Mouse (Mus musculus) layer of hippocampus, adult 9-10 months (tissue): ENCODE results near the gene Dlx1.

Source experiments
- DNase-seq: peaks from one replicate; pipeline ENCODE4 v3.0.0; 2022; ENCODE audit warnings: low spot score

Dlx1 gene

DNA sequence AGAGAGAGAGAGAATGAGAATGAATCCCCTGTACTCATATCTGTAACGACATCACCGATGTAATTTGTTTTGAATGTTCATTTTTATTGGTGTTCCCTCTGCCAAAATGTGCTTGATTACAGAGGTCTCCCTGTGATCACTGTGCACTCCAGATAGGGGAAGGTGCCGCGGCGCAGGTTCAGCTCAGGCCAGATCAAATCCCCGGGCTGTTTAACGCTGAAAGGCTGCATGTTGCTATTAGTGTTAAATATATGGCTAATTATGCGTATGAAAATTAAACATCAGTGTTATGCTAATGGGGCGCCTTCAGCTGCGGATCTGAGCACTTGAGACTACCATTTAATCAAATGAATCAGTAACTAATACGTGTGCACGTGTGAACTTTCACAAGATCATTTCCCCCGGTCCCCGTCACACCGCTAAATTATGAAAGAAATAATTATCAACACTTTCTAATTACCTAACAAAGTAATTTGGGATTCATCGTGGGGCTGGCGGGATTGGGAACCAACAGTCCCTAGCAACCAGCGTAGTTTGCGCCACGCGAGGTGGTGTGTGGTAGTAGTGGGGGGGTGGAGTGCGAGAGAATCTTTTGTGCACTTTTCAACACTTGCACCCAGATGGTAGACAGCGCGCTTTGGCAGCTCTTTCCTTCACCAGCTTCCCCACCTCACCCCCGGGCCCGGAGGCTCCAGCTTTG lies at the start of gene Dlx1:
TSS of gene Dlx1 (plus strand) at position 100 of the 700 bp plus-strand sequence.
- DNase-seq, result no peak

DNA sequence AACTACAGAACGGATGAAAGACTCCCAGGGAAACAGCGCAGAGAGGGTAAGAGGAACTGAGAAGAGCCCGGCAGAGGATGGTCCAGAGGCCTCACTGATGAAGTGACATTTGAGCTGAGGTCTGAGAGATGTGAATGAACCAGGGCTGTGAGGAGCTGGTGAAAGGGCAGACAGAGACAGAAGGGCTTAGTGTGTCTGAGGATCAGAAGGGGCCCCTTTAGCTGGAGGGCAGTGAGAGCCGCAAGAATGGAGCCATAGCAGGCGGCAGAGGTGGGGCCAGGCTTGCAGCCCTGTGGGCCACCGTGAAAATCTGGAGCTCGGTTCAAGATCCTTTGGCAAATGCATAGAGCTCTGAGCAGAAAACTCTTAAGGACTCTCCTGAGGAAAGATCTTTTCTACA lies 48.0 kb upstream of the Dlx1 start:
- no peak for DNase-seq

- DNase-seq, result no peak
These were observed 46.1 kb upstream of the Dlx1 start for GRCm38 (mm10) chr2:71481825-71482224.

GRCm38 (mm10) chr2:71483046-71483716 lies 44.7 kb upstream of the Dlx1 start:
- no peak for DNase-seq

DNA sequence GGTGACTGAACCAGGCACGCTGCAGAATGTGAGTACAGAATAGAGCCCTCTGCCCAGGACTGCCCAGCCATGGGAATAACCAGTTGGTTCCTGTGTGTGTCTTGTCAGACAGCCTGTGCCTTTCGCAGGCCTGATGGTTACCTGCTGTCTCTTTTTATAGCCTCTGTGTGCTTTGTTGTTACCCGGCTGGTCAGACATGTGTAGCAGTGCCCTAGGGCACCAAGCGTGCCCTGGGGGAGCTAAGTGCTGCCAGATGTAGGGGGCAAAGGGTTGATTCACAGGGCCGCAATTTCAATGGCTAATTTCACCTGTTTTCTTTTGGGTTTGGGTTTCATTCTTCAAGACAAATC lies 44.2 kb upstream of the Dlx1 start:
- DNase-seq, result no peak

DNA sequence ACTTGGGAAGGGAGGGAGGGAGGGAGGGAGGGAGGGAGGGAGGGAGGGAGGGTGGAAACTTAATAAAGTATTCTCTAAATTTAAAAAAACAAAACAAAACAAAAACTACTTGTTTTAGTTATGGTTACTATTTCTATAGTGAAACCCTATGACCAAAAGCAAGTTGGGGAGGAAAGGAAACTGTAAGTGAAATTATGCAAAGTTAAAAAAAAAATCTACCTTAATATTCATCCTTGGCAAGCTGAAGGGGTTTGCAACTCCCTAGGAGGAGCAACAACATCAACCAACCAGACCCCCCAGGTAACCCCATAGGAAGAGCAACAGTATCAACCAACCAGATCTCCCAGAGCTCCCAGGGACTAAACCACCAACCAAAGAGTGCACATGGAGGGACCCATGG lies 36.6 kb upstream of the Dlx1 start:
- DNase-seq, result no peak

GRCm38 (mm10) chr2:71493161-71493683 lies 34.7 kb upstream of the Dlx1 start:
- peak; percentile 43 for DNase-seq

DNA sequence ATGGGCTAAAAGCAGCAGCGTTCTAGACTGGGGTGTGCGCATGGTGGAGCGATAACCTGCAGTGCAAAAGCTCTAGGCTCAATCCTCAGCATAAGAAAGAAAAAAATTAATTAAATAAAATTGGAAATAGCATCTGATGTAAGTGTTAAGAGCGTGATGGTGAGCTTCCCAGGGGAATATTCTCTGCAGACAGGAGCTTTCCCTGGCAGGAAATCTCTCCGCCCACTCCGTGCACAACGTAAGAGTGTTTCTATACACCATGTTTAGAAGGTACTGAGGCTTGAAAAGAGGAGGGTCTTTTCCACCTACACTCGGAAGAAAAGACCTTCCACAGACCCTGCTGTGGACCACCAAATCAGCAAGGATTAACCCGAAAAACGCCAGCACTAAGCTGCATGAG lies 33.4 kb upstream of the Dlx1 start:
- DNase-seq, result no peak

GRCm38 (mm10) chr2:71494971-71495370 lies 32.9 kb upstream of the Dlx1 start:
- DNase-seq, result no peak

DNA sequence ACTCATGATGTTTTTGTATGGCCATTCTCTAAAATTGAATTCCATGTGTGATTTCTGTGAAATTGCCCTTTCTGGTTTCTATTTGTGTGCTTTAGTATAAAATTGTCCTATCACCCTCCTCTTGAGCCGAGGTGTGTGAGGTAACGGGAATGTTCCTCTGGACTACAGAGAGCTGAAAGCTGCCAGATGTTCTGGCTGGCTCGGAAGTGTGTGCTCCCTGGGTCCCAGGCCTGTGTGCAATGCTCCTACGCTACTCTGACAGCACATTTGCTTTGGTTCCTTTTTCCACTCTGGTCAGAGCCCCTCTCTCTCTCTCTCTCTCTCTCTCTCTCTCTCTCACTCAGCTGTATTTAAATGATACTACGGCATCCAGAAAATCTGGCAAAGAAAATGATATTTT lies 30.7 kb upstream of the Dlx1 start:
- DNase-seq, result no peak

DNA sequence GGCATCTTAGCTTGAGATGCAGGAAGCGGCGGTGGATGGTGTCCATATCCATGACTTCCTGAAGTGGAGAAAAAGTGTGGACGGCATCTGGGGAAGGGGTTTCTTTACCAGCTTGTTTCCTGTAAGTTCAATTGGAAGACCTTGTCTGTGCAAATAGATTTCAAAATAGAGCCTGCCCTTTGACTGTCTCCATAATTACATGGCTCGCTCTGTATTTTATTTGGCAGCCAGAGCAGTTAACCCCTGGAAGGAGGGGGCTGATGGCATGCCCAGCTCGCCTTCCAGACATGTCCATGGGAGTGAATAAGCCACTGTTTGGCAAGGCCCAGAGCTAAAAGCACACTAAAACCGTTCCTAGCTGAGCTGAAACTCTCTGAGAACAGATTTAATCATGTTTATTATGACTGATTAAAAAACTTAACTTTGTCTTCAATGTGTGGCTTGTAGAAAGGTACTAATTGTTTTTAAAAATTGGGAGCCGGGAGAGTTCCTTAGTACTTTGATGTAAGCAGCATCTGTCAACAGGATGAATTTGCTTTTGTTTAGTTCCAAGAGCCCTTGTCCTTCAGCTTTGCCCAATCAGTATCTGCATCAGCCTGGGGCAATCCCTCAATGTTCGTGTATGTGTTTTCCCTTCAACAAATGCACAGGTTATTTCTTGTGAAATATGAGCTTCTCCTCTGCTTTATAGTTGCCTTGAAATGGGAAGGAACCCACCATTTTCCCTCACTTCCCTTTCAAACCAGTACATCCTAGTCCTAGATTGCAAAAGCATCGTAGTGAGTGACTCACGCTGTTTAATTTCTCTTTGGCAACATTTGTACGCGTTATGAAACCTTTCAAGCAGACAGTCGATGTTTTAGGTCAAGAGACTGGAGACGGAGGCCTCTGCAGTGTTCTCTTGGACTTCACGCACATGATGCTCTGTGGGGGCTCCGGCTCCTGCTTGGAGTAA lies 28.4 kb upstream of the Dlx1 start:
- no peak for DNase-seq

GRCm38 (mm10) chr2:71504852-71505251 lies 23.1 kb upstream of the Dlx1 start:
- DNase-seq, result no peak

- DNase-seq, result no peak
These were observed 16.7 kb upstream of the Dlx1 start for GRCm38 (mm10) chr2:71511209-71511608.

GRCm38 (mm10) chr2:71512326-71512725 lies 15.6 kb upstream of the Dlx1 start:
- DNase-seq, result no peak

DNA sequence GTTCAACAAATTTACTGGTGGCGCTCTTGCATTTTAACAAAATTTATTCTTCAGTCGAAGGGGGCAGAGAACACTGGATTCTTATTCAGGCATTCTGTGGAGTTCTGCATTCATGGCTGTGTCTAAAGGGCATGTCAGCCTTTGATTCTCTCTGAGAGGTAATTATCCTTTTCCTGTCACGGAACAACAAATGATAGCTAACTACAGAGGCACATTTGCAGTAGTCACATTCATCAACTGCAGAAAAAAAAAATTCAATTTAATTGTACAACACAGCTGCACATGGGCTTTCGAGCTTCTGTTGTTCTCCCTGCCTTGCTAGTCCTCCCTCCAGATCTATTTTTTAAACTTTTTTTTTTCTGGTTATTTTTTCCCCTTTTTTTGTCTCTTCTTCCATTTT lies 10.9 kb upstream of the Dlx1 start:
- DNase-seq, result no peak

DNA sequence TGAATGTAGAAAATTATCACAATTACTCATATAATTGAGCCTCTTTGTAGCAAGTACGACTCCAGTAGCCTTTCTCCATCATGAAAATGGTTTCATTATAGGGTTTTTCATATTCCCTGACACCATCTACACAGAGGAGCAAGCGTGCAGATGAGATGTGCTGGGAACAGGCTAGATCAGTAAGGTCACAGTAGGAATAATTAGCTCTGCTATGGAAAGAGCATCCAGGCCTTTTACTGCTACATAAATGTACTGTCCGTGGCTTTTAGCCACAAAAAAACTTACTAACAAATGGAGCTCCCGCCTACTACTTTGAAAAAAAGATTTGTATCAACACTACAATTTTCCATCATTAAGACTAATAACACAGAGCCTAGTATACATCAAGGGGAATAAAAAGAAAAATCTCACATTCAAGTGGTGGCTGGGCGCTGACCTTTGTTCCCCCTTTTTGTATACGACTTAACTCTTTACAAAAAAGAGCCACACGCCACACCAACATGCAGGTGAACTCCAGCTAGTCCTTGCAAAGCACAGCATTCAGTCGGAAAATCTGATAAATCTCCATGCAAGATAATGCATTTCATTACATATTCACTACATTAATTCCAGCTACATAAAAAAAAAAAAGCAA lies 10.3 kb upstream of the Dlx1 start:
- DNase-seq, result no peak

GRCm38 (mm10) chr2:71522871-71523270 lies 5.0 kb upstream of the Dlx1 start:
- DNase-seq, result no peak

- no peak for DNase-seq
These were observed 4.5 kb upstream of the Dlx1 start for GRCm38 (mm10) chr2:71523431-71523830.

GRCm38 (mm10) chr2:71524763-71525162 lies 3.1 kb upstream of the Dlx1 start:
- DNase-seq, result no peak

DNA sequence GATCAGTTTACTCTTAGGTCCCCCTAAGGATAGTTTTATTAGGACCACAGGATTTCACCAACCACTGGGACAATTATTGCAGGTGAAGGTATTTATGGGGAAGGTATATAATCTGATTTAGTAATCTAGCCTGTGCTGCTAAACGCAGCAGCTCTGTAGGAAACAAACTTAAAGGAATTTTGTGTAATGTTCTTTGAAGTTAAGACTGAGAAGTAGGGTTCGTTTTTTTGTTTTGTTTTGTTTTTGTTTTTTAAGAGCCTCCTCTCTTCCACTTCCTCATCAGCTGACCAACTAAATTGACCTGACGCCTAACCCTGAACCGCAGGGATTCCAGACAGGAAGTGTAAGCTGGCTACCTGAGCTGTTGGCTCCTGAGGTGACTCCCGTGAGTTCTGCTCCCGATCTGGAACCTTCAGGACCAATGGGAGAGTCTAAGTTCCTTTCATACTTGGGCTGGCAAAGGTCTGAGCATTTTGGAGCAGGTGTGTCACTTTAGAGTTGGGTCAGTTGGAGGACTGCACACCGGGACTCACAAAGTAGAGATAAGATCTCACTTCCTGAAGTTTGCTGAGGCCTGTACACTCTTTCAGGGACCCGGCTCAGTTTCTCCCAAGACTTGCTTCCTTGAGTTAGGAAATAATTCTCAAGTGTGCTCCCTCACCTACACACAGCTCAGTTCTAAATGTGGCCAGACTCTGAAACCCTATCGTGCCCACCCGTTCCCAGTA lies 1.2 kb upstream of the Dlx1 start:
- DNase-seq, result no peak

GRCm38 (mm10) chr2:71527323-71528013 lies 445 bp upstream of the Dlx1 start:
- no peak for DNase-seq
